Mouse (Mus musculus) CH12.LX (cell line): ENCODE results near the gene Spink2.

Experiments used
- CTCF ChIP-seq, 2 experiments: IDR thresholded peaks in 1 of 2; conservative IDR thresholded peaks in 1 of 2; 2 replicates each; pipeline ENCODE4 v1.5.1; 2011 to 2012; ENCODE audit warnings: low read depth in 2 of 2, low read length in 2 of 2, improper control_type of control experiment in 1 of 2, inconsistent platforms in 1 of 2, mild to moderate bottlenecking in 1 of 2, moderate library complexity in 1 of 2
- EP300 ChIP-seq: IDR thresholded peaks from 2 replicates; pipeline ENCODE4 v1.6.1; 2011; ENCODE audit warnings: low read length, improper control_type of control experiment
- ETS1 ChIP-seq: conservative IDR thresholded peaks from 2 replicates; pipeline ENCODE4 v1.6.1; 2012; ENCODE audit warnings: low read depth, mild to moderate bottlenecking, inconsistent platforms, low read length, improper control_type of control experiment, moderate library complexity
- MXI1 ChIP-seq: IDR thresholded peaks from 2 replicates; pipeline ENCODE4 v1.6.1; 2011; ENCODE audit warnings: mild to moderate bottlenecking, low read depth, low read length, improper control_type of control experiment
- POLR2A ChIP-seq: IDR thresholded peaks from 2 replicates; pipeline ENCODE4 v1.6.1; 2011; ENCODE audit warnings: low read depth, mild to moderate bottlenecking, improper control_type of control experiment, low read length
- TBP ChIP-seq: conservative IDR thresholded peaks from 2 replicates; pipeline ENCODE4 v1.6.1; 2011; ENCODE audit warnings: low read depth, low read length, improper control_type of control experiment
- TCF12 ChIP-seq: IDR thresholded peaks from 2 replicates; pipeline ENCODE4 v1.6.1; 2014; ENCODE audit warnings: low read depth, mild to moderate bottlenecking, inconsistent platforms, low read length, improper control_type of control experiment
- ZKSCAN1 ChIP-seq: IDR thresholded peaks from 2 replicates; pipeline ENCODE4 v1.6.1; 2012; ENCODE audit warnings: low read depth, inconsistent platforms, low read length, improper control_type of control experiment, borderline replicate concordance

DNA sequence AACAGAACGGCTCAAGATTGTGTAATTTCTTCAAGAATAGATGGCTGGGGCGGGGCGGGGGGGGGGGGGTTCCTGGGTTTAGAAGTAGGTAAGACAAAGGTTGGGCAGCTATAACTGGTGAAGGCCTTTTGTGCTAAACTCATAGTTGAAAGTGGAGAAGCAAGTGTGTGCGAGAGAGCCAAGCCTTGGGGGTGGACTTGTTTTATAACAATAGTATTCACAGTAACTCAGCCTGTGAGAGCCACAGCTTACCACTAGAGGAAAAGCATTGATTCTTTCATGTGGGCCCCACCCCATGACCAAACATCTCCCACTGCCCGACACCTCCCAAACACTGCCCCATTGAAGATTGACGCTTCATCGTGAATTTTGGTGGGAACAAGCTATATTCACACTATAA, 47.7 kb downstream of the Spink2 start:
- TF ChIP-seq MXI1 = no peak
- TF ChIP-seq CTCF (conservative IDR thresholded peaks at IDR 0.05 in 1 of 2, IDR thresholded peaks at IDR 0.05 in 1 of 2; ENCODE audit: low read depth in 2 of 2, low read length in 2 of 2) = no peak
- no peak for TF ChIP-seq TBP
- no peak for TF ChIP-seq TCF12
- no peak for TF ChIP-seq EP300
- TF ChIP-seq ETS1 = no peak
- no peak for TF ChIP-seq POLR2A
- no peak for TF ChIP-seq ZKSCAN1
